Mouse (Mus musculus): ENCODE measurements at regions not wholly inside any gene's neighbourhood (a gene's known extent, or its start where the extent isn't known, plus 50 kb on each side); places are given as distances from the start of the nearest gene placed in this dataset.

DNA sequence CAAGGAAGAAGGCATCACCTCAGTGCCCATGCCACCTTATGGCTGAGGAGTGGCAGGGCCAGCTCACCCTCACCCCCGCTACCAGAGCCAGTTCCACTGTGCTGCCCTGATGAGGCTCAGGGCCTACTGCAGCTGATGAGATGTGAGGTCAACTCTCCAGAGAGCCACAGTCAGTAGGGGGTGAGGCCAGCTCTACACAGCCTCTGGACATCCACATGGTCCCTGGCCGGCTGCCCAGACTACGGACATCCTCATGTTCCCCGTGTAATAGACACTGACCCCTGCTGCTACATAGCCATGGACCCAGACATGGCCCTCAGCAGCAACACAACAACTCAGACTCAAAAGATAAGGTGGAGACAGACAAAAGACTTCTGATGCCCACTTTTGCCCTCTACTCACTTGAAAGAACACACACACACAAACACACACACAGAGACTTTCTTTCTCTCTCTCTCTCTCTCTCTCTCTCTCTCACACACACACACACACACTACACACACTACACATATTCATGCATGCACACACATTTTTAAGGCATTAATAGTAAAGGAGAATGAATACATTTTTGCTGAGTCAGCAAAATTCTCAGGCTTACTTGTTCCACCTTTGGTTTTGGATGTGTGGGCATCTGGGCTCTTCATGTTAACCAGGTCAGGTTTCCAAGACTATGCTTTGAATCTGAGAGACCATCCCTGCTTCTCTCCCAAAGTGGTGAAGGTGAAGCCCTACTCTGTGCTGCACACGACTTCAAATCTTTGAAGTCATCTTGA, 604.4 kb upstream of the Nrp1 start:
- DNase-seq (ENCODE audit: low read depth in 2 of 2, low spot score in 2 of 2) = no peak

DNA sequence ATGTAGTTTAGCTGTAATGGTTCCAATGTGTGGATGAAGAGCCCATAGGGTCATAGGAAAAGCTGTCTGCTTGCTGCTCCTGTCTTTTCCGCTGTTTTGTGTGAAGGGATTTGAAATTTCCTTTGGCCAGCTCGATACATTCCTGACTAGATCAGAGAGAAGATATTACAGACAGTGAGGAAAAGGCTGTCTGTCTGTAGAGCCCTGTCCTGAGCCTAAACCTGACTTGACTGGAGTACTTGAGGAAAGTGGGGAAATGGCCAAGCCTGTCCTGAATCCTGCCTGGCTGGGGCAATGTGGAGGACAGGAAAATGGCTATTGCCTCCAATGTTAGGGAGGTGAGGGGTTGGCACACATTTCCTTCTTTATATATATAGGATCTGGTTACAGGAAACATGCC, 601.0 kb upstream of the Nrp1 start:
- DNase-seq (ENCODE audit: low read depth in 2 of 2, low spot score in 2 of 2) = no peak

DNA sequence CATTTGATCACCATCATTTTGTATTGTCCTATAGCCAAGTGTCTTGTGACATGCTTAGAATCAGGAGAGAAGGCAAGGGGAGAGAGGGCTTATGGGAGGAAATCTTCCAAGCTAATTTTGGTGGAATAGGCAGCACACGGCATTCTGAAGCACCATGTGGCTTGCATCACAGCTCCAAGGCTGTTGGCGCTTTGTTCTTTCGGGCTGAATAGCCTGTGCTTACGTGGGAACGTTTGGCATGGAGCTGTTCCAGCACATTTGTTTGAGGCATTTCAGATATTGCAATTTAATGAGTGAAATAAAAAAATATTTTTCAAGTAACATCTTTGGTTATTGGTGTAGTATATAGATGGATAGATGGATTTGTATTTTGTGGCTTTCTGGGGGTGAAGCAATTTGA, 598.5 kb upstream of the Nrp1 start:
- DNase-seq (ENCODE audit: low read depth in 2 of 2, low spot score in 2 of 2) = no peak

DNA sequence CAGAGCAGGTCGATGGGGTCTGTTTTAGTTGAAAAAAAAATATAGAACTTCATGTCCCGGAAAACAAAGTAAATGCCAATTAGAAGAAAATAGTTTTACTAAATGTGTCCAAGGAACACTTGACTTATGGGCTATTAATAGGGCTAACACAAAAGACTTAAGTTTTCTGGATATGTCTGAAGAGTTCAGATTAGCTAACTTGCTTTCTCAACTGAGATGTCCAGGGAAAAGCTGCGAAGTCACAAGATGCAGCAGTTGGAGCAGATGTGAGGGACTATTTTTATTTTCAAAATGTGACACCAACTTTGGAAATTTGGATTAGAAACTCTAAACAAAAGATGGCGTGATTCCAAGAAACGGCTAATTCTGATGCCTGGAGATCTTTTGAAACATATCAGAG, 593.2 kb upstream of the Nrp1 start:
- no peak for DNase-seq (ENCODE audit: low read depth in 2 of 2, low spot score in 2 of 2)

DNA sequence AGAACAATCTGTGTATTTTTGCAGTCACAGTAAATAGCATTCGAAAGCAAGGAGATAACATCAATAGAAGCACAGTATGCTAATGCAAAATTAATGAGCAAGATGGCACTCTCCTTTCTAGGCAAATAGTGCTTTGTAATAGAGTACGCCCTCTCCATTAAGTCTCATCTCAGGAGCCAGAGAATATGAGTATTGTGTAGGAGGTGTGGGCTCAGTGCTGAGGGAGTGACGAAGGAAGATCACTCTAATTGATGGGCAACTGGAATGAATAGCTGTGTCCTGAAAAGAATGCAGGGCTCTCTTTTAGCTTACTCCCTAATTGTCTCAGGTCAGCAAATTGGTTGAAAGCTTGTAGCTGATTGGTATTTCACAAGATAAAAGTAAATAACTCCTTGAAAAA, 590.1 kb upstream of the Nrp1 start:
- no peak for DNase-seq (ENCODE audit: low read depth in 2 of 2, low spot score in 2 of 2)

DNA sequence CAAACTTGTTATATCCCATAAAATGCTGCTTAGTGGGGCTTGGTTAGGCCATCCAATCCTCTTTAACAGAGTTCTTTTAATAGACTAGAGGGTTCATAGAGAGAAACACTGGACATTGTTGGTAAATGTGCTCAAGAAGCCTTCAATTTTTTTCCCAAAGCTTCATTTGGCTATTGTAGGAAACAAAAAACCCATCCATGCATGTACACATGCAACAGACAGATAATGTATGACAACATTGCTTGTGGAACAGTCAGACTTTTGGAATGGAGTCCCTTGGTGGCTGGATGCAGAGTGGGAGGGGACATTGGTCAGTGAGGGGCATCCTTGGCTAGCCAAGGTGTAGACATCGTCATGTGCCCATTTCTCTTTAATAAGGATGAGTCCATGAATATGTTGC, 588.8 kb upstream of the Nrp1 start:
- no peak for DNase-seq (ENCODE audit: low read depth in 2 of 2, low spot score in 2 of 2)

DNA sequence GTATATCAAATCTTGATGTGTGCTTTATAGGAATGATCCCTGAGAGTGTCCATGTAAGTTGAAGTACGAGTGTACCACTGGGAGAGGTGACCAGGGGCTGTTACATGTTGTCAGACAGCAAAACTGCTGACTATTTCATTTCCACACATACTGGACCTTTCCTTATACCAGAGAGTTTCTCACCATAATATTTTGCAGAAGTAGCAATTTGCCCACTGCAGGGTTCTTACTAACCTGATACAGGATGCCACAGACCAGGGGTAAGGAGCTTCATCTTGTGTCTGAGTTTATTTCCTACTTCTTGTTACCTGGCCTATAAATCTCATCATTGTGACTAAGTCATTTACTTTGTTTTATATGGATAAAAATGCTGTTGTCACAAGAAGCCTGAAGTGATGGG, 586.6 kb upstream of the Nrp1 start:
- no peak for DNase-seq (ENCODE audit: low read depth in 2 of 2, low spot score in 2 of 2)

DNA sequence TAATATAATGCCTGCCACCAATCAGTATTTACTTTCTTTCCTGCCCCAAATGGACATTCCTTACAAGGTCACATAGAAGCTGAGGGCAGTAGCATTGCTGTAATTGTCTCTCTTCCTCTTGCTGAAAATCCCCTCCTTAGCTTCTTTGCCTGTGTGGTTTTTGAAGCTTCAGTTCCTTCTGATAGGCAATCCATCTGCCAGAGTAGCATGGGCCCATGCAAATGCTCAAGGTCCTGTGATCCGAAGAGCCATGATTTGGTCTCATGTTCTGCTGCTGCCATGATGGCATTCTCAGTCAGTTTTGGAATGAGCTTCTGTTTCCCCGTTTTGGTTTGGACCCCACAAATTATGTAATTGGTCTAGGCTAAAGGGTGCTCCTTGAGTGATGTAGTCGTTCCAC, 586.0 kb upstream of the Nrp1 start:
- DNase-seq (ENCODE audit: low read depth in 2 of 2, low spot score in 2 of 2) = no peak

DNA sequence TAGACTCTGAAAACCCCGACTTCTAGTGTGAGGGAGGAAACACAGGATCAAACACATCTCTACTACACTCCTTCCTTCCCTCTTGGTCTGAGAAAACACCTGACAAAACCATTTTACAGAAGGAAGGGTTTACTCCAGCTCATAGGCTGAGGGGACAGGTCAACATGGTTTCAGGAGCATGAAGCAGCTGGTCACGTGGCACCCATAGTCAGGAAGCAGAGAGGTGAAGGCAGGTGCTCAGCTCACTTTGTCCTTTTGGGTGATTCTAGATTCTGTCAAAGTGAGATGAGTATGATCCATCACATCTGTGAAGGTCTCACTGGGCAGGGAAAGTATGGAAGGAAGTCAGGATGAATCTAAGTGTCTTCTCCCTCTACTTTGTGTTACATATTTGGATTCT, 585.5 kb upstream of the Nrp1 start:
- no peak for DNase-seq (ENCODE audit: low read depth in 2 of 2, low spot score in 2 of 2)

DNA sequence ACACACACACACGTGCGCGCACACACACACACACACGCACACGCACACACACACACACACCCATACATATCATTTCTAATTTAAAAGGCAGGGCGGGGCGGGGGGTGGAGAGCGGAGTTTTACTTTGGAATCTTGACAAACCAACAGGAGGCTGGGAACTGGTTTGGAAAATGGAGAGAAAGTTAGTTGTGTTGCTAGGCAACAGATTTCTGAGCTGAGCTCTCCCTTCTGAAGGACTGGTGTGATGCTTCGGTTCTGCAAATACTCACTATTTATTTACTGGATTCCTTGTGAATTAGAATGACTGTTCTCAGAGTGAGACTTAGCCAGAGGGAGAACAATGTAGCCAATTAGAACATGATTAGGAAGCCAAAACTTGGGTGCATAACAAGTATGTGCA, 583.8 kb upstream of the Nrp1 start:
- DNase-seq (ENCODE audit: low read depth in 2 of 2, low spot score in 2 of 2) = no peak

DNA sequence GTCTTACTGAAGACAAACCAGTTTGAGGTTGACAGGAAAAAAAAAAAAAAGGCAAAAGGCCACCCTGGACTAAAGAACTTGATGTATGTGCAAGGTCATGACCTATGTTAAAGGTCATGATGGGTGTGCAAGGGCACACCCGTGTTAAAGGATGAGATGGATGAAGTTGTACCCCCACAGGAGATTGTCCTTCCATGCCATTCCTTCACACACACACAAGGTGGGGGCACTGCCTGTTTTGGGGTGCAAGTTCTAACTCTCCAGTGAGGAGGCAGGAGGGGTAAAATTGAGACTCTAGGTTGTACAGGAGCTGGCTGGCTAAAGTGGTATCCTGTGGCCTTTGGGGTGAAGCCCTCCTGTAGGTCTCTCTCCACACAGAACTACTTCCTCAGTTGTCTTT, 583.2 kb upstream of the Nrp1 start:
- DNase-seq (ENCODE audit: low read depth in 2 of 2, low spot score in 2 of 2) = no peak

DNA sequence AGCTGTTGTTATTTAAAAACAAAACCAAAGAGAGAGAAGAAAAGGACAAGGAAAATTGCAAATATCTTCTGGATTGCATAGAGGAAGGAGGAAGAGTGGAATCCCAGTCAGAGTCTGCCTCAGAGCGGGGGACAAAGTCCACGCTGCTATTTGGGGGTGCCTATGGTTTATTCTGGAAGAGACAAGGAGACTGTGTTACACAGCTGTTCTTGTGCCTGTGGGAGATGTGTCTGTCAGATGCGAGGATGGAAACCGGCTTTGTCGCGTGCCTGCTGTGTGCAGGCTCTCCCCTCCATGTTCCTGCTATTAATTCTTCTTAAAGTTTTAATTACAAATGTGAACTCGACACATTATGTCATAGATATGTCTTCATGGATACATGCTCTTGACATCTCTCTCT, 582.7 kb upstream of the Nrp1 start:
- no peak for DNase-seq (ENCODE audit: low read depth in 2 of 2, low spot score in 2 of 2)

DNA sequence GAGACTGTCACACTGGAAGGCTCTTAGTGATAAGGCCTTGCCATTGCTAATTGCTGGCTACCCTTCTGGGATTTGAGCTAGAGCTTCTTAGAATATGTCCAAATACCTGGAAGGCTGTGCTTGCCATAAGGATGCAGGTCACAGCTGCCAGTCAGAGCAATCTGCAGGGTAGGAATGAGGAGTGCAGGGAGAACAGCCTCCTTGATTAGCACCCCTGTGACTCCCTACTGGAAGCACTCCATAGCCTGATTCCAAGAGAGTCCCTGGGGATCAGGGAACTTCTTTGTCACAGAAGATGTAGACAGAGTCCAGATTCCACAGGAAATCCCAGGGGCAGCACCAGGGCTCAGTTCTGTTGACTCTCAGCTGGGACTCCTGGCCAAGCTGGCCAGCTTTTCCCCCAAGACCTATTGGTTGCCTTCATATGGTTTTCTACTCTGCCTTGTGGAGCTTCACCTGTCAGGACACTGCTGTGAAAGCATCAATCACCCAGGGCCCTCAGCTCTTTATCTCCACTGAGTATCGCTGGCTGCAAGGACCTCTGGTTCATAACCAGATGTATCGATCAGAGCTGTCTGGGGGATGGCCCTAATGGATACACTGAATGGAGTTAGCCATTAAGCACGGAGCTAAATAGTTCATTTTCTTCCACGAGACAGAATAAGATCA, 579.9 kb upstream of the Nrp1 start:
- no peak for DNase-seq (ENCODE audit: low read depth in 2 of 2, low spot score in 2 of 2)

DNA sequence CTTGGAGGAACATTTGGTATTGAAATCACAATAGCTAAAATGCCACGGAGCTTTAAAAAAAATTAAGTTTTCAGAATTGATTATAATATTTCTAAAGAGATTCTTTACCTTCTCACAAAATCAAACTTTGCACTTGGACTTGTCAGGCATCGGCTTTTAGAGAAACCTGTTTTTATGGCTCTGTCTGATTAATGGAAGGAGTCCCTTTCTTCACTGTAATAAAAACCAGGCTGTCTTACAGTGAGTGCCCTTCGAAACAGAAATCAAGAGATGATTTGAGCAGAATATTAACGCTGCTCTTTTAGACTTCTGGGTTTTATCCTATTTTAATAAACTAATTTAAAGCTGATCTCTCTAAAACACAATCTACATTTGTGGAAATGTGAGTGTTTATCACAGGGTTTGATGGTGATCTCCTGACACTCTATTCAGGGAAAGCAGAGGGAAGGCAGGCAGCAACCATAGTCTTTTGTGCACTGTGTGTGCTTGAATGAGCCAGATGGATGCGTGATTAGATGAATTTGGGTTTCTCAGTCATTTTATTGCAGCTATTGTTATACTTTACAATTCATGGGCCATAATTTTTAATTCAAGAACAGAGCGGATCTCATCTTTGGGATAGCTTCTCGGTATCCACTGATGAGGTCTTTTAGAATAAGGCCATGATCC, 579.2 kb upstream of the Nrp1 start:
- DNase-seq (ENCODE audit: low read depth in 2 of 2, low spot score in 2 of 2) = no peak

DNA sequence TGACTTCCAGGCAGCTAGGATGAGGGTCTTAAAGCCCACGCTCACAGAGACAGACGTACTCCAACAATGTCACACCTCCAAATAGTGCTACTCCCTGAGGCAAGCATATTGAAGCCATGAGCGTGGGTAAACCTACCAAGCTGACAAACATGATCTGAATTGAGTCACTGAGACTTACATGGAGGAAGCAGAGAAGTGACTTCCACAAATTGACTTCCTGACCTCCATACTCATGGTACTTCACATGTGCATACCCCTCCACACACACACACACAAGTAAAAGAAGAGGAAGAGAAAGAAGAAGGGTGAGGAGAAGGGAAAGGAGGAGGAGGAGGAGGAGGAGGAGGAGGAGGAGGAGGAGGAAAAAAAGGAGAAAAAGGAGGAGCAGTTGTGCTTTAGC, 577.8 kb upstream of the Nrp1 start:
- no peak for DNase-seq (ENCODE audit: low read depth in 2 of 2, low spot score in 2 of 2)

DNA sequence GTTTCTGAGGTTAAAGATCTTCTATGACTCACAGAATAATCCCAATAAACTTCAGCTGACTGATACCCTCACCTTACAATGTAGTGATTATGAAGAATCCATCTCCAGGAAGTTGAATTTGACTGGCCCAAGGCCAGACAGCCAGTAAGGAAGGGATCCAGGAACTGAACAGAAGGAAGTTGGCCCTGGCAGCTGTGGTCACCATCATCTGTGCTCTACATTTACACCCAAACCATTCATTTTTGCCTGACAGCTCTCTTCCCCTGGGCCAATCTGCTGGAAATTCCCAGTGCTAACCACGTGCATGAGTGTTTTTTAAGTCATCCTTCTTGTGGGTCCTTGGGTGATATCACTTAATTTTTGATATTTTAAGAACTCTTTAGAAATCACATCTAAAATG, 577.4 kb upstream of the Nrp1 start:
- no peak for DNase-seq (ENCODE audit: low read depth in 2 of 2, low spot score in 2 of 2)

DNA sequence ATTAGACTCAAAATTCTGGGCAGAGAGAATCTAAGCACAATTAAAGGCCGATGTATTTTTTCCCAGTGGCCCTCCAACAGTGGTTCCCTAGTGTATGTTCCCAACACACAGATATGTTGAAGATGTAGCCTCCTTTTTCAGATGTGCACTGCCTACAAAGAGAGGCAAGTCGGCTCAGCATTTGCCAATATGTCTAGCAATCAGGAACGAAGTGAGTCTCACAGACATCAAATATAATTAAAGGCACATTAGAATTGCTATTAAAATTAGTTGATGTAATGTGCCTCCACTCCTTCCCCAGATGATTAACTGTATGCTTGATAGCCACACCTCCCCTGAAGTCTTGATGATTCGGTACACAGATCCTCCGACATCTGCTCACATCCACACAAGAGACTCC, 565.8 kb upstream of the Nrp1 start:
- no peak for DNase-seq (ENCODE audit: low read depth in 2 of 2, low spot score in 2 of 2)

DNA sequence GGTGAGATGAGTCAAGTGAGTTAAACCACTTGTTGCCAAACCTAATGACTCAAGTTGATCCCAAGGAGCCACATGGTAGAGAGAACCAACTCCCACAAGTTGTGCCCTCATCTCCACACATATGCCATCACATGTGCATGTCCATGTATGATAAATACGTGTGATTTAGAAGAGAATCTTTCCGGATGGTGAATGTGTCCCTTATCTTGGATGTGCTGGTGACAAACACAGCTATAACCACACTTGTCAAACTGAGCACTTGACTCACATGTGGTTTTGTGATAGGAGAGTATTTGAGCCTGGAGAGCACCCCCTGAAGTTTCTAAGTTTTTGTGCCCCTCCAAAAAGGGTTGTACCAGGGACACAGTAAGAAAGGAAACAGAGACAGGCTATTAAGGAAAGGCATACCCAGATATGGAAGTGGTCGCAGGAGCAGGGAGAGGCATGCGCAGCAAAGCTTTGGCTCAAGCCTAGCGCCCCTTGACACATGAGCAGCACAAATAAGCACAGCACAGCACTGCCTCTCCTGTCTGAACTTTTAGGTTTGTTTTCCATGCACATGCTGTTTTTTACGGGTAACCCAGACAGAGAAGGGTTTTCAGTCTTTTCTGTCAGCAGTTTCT, 558.4 kb upstream of the Nrp1 start:
- DNase-seq (ENCODE audit: low read depth in 2 of 2, low spot score in 2 of 2) = no peak

DNA sequence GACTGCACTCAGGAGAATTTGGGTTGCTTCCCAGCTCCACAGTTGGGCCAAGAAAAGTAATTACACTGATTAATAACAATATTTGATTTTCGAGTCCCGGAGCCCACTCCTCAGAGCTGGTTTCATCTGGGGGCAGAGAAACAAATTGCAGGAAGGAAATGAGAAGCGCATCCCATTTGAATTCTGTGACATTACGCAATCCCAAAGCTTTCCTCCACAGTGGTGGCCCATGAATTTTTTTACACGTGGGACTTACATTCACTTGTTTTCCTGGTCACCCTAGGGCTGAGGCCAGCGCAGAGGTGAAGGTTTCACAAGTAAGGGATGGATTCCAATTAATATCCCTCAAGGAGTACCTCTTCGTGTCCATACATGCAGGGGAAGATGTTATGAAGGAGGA, 556.3 kb upstream of the Nrp1 start:
- no peak for DNase-seq (ENCODE audit: low read depth in 2 of 2, low spot score in 2 of 2)

DNA sequence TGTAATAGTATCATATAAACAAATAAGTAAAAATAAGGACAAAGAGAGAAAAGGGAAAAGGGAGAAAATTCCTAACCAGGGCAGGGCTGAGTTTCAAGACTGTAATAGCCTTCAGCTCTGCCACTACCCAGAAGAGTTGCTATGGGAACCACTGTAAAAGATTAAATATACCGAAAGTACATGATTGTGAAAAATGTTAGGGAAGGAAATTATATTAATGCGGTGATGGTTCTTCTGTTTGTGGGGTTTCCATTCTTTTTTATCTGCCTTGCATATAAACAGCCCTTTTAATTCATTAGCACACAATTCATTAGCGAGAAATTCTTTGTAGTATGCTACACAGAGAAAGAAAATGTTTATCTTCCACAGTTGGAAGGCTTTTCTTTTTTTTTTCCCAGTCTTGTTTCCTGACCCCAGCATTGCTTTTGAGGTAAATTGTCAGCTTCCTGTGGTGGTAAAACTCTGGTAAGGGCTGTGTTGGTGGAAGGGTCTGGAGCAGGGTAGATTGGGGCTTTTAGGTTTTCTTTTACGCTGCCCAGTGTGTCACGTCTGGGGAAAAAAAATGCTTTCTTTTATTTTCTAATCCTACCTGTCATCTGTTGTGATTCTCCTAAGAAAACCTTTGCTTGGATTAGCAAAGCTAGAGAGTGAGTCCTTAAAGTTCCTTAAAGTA, 555.6 kb upstream of the Nrp1 start:
- no peak for DNase-seq (ENCODE audit: low read depth in 2 of 2, low spot score in 2 of 2)

Data from CD8-positive naive resting alpha-beta T cell, adult 2 months (primary cell).